ENCODE assay signal across 8 mouse cellular contexts in genomic region chrX:38565176-38565542, GRCm38 (mm10). TPM values are rescaled to one million over a fixed set of nuclear protein-coding genes. Genes with fewer than 3 reads are reported as not detected.
A peak's percentile ranks its signal among the peaks of the same experiment; 100 is the strongest.
DNase-seq lines count a peak whose midpoint lies in the region; ATAC-seq and TF ChIP-seq lines count a peak whose summit lies in the region.

No protein-coding gene starts in this region.

- H3K9ac ChIP-seq in kidney, embryonic 14.5 days (ENCODE audit: low read depth, low read length): peak overlapping the region; percentile 52; the same call in 1 of the 2 replicates
- H3K9ac ChIP-seq in hindbrain, embryonic 13.5 days: peak overlapping the region; percentile 76; the same call in 1 of the 2 replicates
- peak overlapping the region; percentile 54 for H3K9ac ChIP-seq in midbrain, embryonic 11.5 days (ENCODE audit: low read length)

- H3K4me3 ChIP-seq in kidney, embryonic 14.5 days (ENCODE audit: low read length): peak overlapping the region; percentile 50
- peak overlapping the region; percentile 95 for H3K4me3 ChIP-seq in bone marrow, adult 2 months (replicated peaks; ENCODE audit: control insufficient read depth, low read depth, low read length)
- peak overlapping the region; percentile 52 for H3K4me3 ChIP-seq in hindbrain, embryonic 13.5 days
- H3K4me3 ChIP-seq in midbrain, embryonic 11.5 days (ENCODE audit: low read depth, low read length): peak overlapping the region; percentile 46

- peak overlapping the region; percentile 85 for H3K27ac ChIP-seq in kidney, embryonic 14.5 days (ENCODE audit: low read depth, low read length)
- no peak overlapping the region for H3K27ac ChIP-seq in bone marrow, adult 2 months (ENCODE audit: control insufficient read depth, insufficient read depth, low read depth, low read length, poor library complexity)
- peak overlapping the region; percentile 95 for H3K27ac ChIP-seq in hindbrain, embryonic 13.5 days
- H3K27ac ChIP-seq in midbrain, embryonic 11.5 days (ENCODE audit: low read depth, low read length): peak overlapping the region; percentile 45; the same call in 1 of the 2 replicates

- TF ChIP-seq CTCF in bone marrow, adult 2 months (IDR thresholded peaks at IDR 0.05; ENCODE audit: control insufficient read depth, insufficient read depth, low read length): no peak

- ATAC-seq in kidney, embryonic 14.5 days (ENCODE audit: low FRiP score, low TSS enrichment): no peak
- ATAC-seq in hindbrain, embryonic 13.5 days (ENCODE audit: low FRiP score): no peak
- no peak for ATAC-seq in midbrain, embryonic 11.5 days (ENCODE audit: low FRiP score)

- H3K4me2 ChIP-seq in kidney, embryonic 14.5 days (replicated peaks; ENCODE audit: low read depth, low read length): peak overlapping the region; percentile 42
- peak overlapping the region; percentile 50 for H3K4me2 ChIP-seq in hindbrain, embryonic 13.5 days
- H3K4me2 ChIP-seq in midbrain, embryonic 11.5 days: peak overlapping the region; percentile 47

- H3K36me3 ChIP-seq in kidney, embryonic 14.5 days (ENCODE audit: control insufficient read depth, insufficient read depth, low read length): peaks cover 9% of the 10 kb centered on the region; the same call in 1 of the 2 replicates
- no peaks in the 10 kb centered on the region for H3K36me3 ChIP-seq in hindbrain, embryonic 13.5 days
- no peaks in the 10 kb centered on the region for H3K36me3 ChIP-seq in midbrain, embryonic 11.5 days (ENCODE audit: control insufficient read depth, insufficient read depth, low read length)

- no peaks in the 10 kb centered on the region for H3K4me1 ChIP-seq in kidney, embryonic 14.5 days (ENCODE audit: control insufficient read depth, insufficient read depth, low read length)
- H3K4me1 ChIP-seq in bone marrow, adult 2 months (ENCODE audit: control insufficient read depth, insufficient read depth, low read length): no peaks in the 10 kb centered on the region
- peaks cover 13% of the 10 kb centered on the region for H3K4me1 ChIP-seq in hindbrain, embryonic 13.5 days (replicated peaks)
- H3K4me1 ChIP-seq in midbrain, embryonic 11.5 days (ENCODE audit: control insufficient read depth, insufficient read depth, low read length): no peaks in the 10 kb centered on the region

- intact Hi-C loops in left cerebral cortex, postnatal 36 days (cut with DNase I): loop anchor here (2.0 kb wide), 1 partner anchor 36 kb away; the partner anchor contains the start of gene Mcts1

- 30% methylated on average over 8 of the region's 8 CpGs for WGBS in kidney, embryonic 14.5 days
- 10% methylated on average over 8 of the region's 8 CpGs for WGBS in bone marrow, adult 2 months
- 13% methylated on average over 7 of the region's 8 CpGs for WGBS in hindbrain, embryonic 13.5 days
- 16% methylated on average over 8 of the region's 8 CpGs for WGBS in midbrain, embryonic 11.5 days

- H3K9me3 ChIP-seq in kidney, embryonic 14.5 days (ENCODE audit: control insufficient read depth, low read length): no peaks in the 10 kb centered on the region
- H3K9me3 ChIP-seq in hindbrain, embryonic 13.5 days: no peaks in the 10 kb centered on the region
- H3K9me3 ChIP-seq in midbrain, embryonic 11.5 days (ENCODE audit: control insufficient read depth, low read length): no peaks in the 10 kb centered on the region

- no peak for TF ChIP-seq POLR2A in bone marrow, adult 2 months (IDR thresholded peaks at IDR 0.05; ENCODE audit: borderline replicate concordance, control insufficient read depth, low read depth, low read length)

- no peak for DNase-seq in kidney, adult 18-20 months
- DNase-seq in midbrain, embryonic 11.5 days (ENCODE audit: low spot score, missing footprints): peak; percentile 93
- DNase-seq in embryo, embryonic 10.5 days (ENCODE audit: low spot score): no peak
- DNase-seq in left cerebral cortex, postnatal 36 days (ENCODE audit: low spot score in 2 of 2): no peak
- DNase-seq in frontal cortex, postnatal 25 days (ENCODE audit: low spot score in 2 of 2): no peak

- no peaks in the 10 kb centered on the region for H3K27me3 ChIP-seq in kidney, embryonic 14.5 days (ENCODE audit: control insufficient read depth, insufficient read depth, low read length)
- H3K27me3 ChIP-seq in hindbrain, embryonic 13.5 days: no peaks in the 10 kb centered on the region
- no peaks in the 10 kb centered on the region for H3K27me3 ChIP-seq in midbrain, embryonic 11.5 days (ENCODE audit: control insufficient read depth, insufficient read depth, low read length)

RNA-seq across cellular contexts. Expression of gene Cul4b, which starts 10.8 kb away (rescaled TPM):
- polyA plus RNA-seq in kidney, embryonic 14.5 days (2014; fragmentation: Nextera tagmentation; extraction: Ambion mirVana): 29.9 and 47.2 TPM in 2 replicates
- polyA plus RNA-seq in bone marrow, adult 2 months (2011; ENCODE audit: insufficient read depth, insufficient read length, low replicate concordance, missing spikeins): 4.7 and 26.5 TPM in 2 replicates
- polyA plus RNA-seq in hindbrain, embryonic 13.5 days (2015; fragmentation: Nextera tagmentation; extraction: Ambion mirVana): 19.4 and 20.3 TPM in 2 replicates
- polyA plus RNA-seq in midbrain, embryonic 11.5 days (2014; fragmentation: Nextera tagmentation; extraction: Ambion mirVana): 45.6 and 46.8 TPM in 2 replicates
- 10 to 100 TPM; 32.8 to 37.6 TPM for total RNA-seq in left cerebral cortex, postnatal 36 days (2021)

RNA-seq across cellular contexts. Expression of gene Mcts1, which starts 35.2 kb away (rescaled TPM):
- 81.7 and 103 TPM in 2 replicates for polyA plus RNA-seq in kidney, embryonic 14.5 days (2014; fragmentation: Nextera tagmentation; extraction: Ambion mirVana)
- 63.0 and 105 TPM in 2 replicates for polyA plus RNA-seq in bone marrow, adult 2 months (2011; ENCODE audit: insufficient read depth, insufficient read length, low replicate concordance, missing spikeins)
- 188 TPM in 2 replicates for polyA plus RNA-seq in hindbrain, embryonic 13.5 days (2015; fragmentation: Nextera tagmentation; extraction: Ambion mirVana)
- 106 and 108 TPM in 2 replicates for polyA plus RNA-seq in midbrain, embryonic 11.5 days (2014; fragmentation: Nextera tagmentation; extraction: Ambion mirVana)
- 10 to 100 TPM; 67.3 to 82.1 TPM for total RNA-seq in left cerebral cortex, postnatal 36 days (2021)
